Mouse (Mus musculus) ES-E14 (cell line): ENCODE data around the gene Osbpl9. TPM values are rescaled to one million over a fixed set of nuclear protein-coding genes. Genes with fewer than 3 reads are reported as not detected.

Source experiments
- DNase-seq: peaks from one replicate; pipeline ENCODE4 v3.0.0-alpha.2; 2013; ENCODE audit warnings: low read depth, low spot score
- H3K27ac ChIP-seq: 2 replicates; pipeline ENCODE4 v1.5.1; 2012; ENCODE audit warnings: low read depth, mild to moderate bottlenecking, low read length, moderate library complexity, mixed read lengths; ENCODE audit not compliant: poor library complexity, insufficient read depth, severe bottlenecking
- H3K36me3 ChIP-seq: 2 replicates; pipeline ENCODE4 v1.6.1; 2012; ENCODE audit warnings: mild to moderate bottlenecking, low read length, moderate library complexity, mixed read lengths; ENCODE audit not compliant: control insufficient read depth, poor library complexity, insufficient read depth, severe bottlenecking
- H3K4me1 ChIP-seq, 2 experiments: fragments of 150-350 bp in 1 of 2; sonication (generic) in 1 of 2; 2 replicates each; pipeline ENCODE4 v1.6.1; 2012; ENCODE audit warnings: low read length in 2 of 2, mild to moderate bottlenecking in 1 of 2, mixed read lengths in 1 of 2; ENCODE audit not compliant: control insufficient read depth in 2 of 2, insufficient read depth in 2 of 2, poor library complexity in 1 of 2
- H3K4me3 ChIP-seq, 2 experiments: fragments of 150-350 bp in 1 of 2; sonication (generic) in 1 of 2; 2 replicates each; pipeline ENCODE4 v1.5.1; 2012; ENCODE audit warnings: low read length in 2 of 2, low read depth in 1 of 2, mild to moderate bottlenecking in 1 of 2, mixed read lengths in 1 of 2; ENCODE audit not compliant: insufficient read depth in 1 of 2, poor library complexity in 1 of 2, severe bottlenecking in 1 of 2
- H3K9ac ChIP-seq: 2 replicates; pipeline ENCODE4 v1.6.1; 2012; ENCODE audit warnings: low read depth, mild to moderate bottlenecking, low read length, mixed read lengths; ENCODE audit not compliant: poor library complexity, insufficient read depth, severe bottlenecking
- H3K9me3 ChIP-seq: fragments of 150-350 bp; sonication (generic); 2 replicates; pipeline ENCODE4 v1.6.1; 2012; ENCODE audit warnings: low read depth, mild to moderate bottlenecking, low read length; ENCODE audit not compliant: control insufficient read depth, insufficient read depth
- CHD2 ChIP-seq: IDR thresholded peaks from 2 replicates; pipeline ENCODE4 v1.6.1; 2014; ENCODE audit warnings: mild to moderate bottlenecking, low read depth, low read length, inconsistent platforms
- HCFC1 ChIP-seq: IDR thresholded peaks from 2 replicates; pipeline ENCODE4 v1.6.1; 2012; ENCODE audit warnings: low read length, inconsistent platforms, borderline replicate concordance; ENCODE audit not compliant: insufficient read depth
- MAFK ChIP-seq: IDR thresholded peaks from 2 replicates; pipeline ENCODE4 v1.6.1; 2014; ENCODE audit warnings: mild to moderate bottlenecking, low read depth, low read length, inconsistent platforms; ENCODE audit not compliant: insufficient read depth
- ZC3H11A ChIP-seq: IDR thresholded peaks from 2 replicates; pipeline ENCODE4 v1.6.1; 2012; ENCODE audit warnings: low read depth, mild to moderate bottlenecking, inconsistent platforms, low read length, borderline replicate concordance
- ZNF384 ChIP-seq: IDR thresholded peaks from 2 replicates; pipeline ENCODE4 v1.6.1; 2012; ENCODE audit warnings: low read depth, low read length, inconsistent platforms
- in situ Hi-C, 2 experiments: fragments of 600-800 bp; cut with MboI; formaldehyde crosslinking; loops; one replicate each; pipeline ENCODE4 v1.15.1; 2025; ENCODE audit warnings: low sequenced_read_pairs in 2 of 2, inconsistent platforms in 1 of 2; ENCODE audit not compliant: unreplicated experiment in 2 of 2
- total RNA-seq: library from RNA; depleted of rRNA; stranded (reverse); fragments of 300-350 nt; gene quantifications from 2 replicates; pipeline ENCODE4 v1.2.3, GENCODE M21; 2012

Gene Osbpl9
- total RNA-seq, 1 experiment, result 39.5 TPM

GRCm38 (mm10) chr4:109080118-109080517, 122.0 kb downstream of the Osbpl9 start:
- TF ChIP-seq CHD2 (no peak), MAFK (no peak), HCFC1 (no peak), ZC3H11A (no peak), ZNF384 (no peak)
- Histone ChIP-seq H3K4me1 (no peaks in the 10 kb centered on the region), H3K9me3 (no peaks in the 10 kb centered on the region), H3K36me3 (peaks cover 3% of the 10 kb centered on the region; the same call in 1 of the 2 replicates), H3K9ac (no peak overlapping the region), H3K4me3 (no peak overlapping the region), H3K27ac (no peak overlapping the region)
- no peak for DNase-seq
- in situ Hi-C loops, result no loop called here

DNA sequence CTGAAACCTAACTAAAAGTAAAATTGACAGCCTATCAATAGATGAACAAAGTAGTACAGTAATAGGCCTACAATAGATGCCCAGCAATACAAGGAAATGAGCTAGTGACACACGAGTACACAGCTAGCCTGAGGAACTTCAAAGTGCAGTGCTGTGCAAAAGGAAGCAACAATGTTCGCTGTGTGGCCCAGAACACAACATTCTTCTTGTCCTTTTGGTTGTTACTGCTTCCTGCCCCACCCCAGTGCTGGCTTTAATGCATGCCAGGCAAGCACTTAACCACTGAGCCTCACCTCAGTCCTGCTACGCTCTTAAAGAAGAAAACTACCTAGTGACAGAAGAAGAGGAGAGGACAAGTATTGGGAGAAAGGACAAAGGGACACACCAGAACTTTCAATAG, 122.4 kb downstream of the Osbpl9 start:
- no peak overlapping the region for H3K9ac ChIP-seq
- no peak for TF ChIP-seq ZC3H11A
- no peak for TF ChIP-seq HCFC1
- TF ChIP-seq CHD2, result no peak
- TF ChIP-seq MAFK, result no peak
- TF ChIP-seq ZNF384, result no peak
- H3K4me1 ChIP-seq, result no peaks in the 10 kb centered on the region
- in situ Hi-C loops, result no loop called here
- H3K9me3 ChIP-seq, result no peaks in the 10 kb centered on the region
- peaks cover 3% of the 10 kb centered on the region; the same call in 1 of the 2 replicates for H3K36me3 ChIP-seq
- no peak for DNase-seq
- no peak overlapping the region for H3K27ac ChIP-seq
- no peak overlapping the region for H3K4me3 ChIP-seq

DNA sequence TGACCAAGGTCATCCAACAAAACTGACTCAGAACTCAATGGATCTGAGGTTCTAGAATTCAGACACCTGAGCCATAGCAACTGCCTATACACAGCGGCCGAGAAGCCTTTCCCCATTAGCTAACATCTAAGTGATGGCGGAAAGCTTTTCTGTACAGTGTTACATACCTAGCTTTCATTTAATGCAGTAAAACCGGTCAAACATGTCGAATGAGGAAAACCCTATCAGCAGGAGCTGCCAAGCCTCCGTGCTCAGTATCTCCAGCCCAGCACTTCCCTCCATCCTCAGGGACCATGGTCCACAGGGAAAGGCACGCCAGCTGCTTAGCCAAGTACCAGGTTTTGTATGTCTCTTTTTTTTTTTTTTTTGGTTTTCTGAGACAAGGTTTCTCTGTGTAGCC, 123.1 kb downstream of the Osbpl9 start:
- H3K4me3 ChIP-seq, result no peak overlapping the region
- no peak overlapping the region for H3K27ac ChIP-seq
- in situ Hi-C loops, result no loop called here
- DNase-seq, result no peak
- H3K9me3 ChIP-seq, result no peaks in the 10 kb centered on the region
- TF ChIP-seq HCFC1 (no peak), CHD2 (no peak), ZC3H11A (no peak), ZNF384 (no peak), MAFK (no peak)
- peaks cover 3% of the 10 kb centered on the region; the same call in 1 of the 2 replicates for H3K36me3 ChIP-seq
- peaks cover 0 to 2% of the 10 kb centered on the region in 2 experiments; a peak in 1 of 4 replicates for H3K4me1 ChIP-seq
- no peak overlapping the region for H3K9ac ChIP-seq

GRCm38 (mm10) chr4:109073296-109073695, 128.8 kb downstream of the Osbpl9 start:
- Histone ChIP-seq H3K36me3 (peaks cover 4% of the 10 kb centered on the region; the same call in 1 of the 2 replicates), H3K27ac (peak overlapping the region; percentile 54), H3K9me3 (no peaks in the 10 kb centered on the region), H3K4me3 (no peak overlapping the region), H3K4me1 (peaks cover 4 to 13% of the 10 kb centered on the region in 2 experiments), H3K9ac (no peak overlapping the region)
- in situ Hi-C loops, result no loop called here
- peak; percentile 27 for DNase-seq
- TF ChIP-seq MAFK (peak; percentile 88), HCFC1 (no peak)

GRCm38 (mm10) chr4:109072891-109073290, 129.2 kb downstream of the Osbpl9 start:
- Histone ChIP-seq H3K9me3 (no peaks in the 10 kb centered on the region), H3K4me1 (peaks cover 4 to 13% of the 10 kb centered on the region in 2 experiments), H3K4me3 (peak overlapping the region in 1 of 2 experiments; percentile 12; a peak in 2 of 4 replicates), H3K27ac (peak overlapping the region; percentile 54), H3K36me3 (peaks cover 4% of the 10 kb centered on the region; the same call in 1 of the 2 replicates), H3K9ac (peak overlapping the region; percentile 8; the same call in 1 of the 2 replicates)
- no peak for TF ChIP-seq CHD2
- no peak for TF ChIP-seq ZNF384
- TF ChIP-seq MAFK, result no peak
- no peak for TF ChIP-seq HCFC1
- no peak for TF ChIP-seq ZC3H11A
- DNase-seq, result no peak
- in situ Hi-C loops, result no loop called here
